Mouse (Mus musculus) lung, adult 2 months (tissue): ENCODE measurements at regions not wholly inside any gene's neighbourhood (a gene's known extent, or its start where the extent isn't known, plus 50 kb on each side); places are given as distances from the start of the nearest gene placed in this dataset.

ENCODE experiments used
- CTCF ChIP-seq: fragments of 200-500 bp; IDR thresholded peaks from 2 replicates; pipeline ENCODE4 v1.5.1; 2011; ENCODE audit warnings: mild to moderate bottlenecking, low read length, control low read depth; ENCODE audit not compliant: insufficient read depth
- POLR2A ChIP-seq: fragments of 200-500 bp; IDR thresholded peaks from 2 replicates; pipeline ENCODE4 v1.6.1; 2011; ENCODE audit warnings: low read depth, mild to moderate bottlenecking, control low read depth, low read length, borderline replicate concordance; ENCODE audit errors: extremely low read depth

GRCm38 (mm10) chr2:28287210-28287860, 94.5 kb downstream of the Olfm1 start:
- TF ChIP-seq CTCF: no peak
- no peak for TF ChIP-seq POLR2A
